Mouse (Mus musculus) B cell, adult 62 days (primary cell): ENCODE measurements around the gene Olfr1094. TPM values are rescaled to one million over a fixed set of nuclear protein-coding genes. Genes with fewer than 3 reads are reported as not detected.

Source experiments
- total RNA-seq: library from RNA; stranded (reverse); gene quantifications from 4 replicates; pipeline ENCODE4 v1.2.4, GENCODE M21; 2023

The Olfr1094 gene
- total RNA-seq: not detected in 4 replicates

DNA sequence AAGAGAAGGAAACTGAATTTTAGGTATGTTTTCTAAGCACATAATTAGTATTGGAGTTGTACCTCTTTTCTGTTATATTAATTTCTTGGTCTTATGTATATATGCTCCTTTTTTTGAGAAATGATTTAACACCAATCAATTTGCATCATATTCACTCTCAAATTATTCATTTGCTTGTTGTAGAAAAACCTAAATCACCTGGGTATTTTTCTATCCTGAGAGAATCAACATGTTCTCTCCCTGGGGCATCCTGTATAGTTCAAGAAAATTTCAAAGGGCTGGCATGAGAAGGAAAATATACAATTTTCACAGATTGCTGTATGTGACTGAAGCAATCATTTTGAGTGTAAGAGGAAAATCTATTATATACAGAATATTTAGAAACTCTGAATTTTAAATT, at the start of gene Olfr1094:
TSS of gene Olfr1094 (plus strand) at position 301 of the 400 bp plus-strand sequence.

DNA sequence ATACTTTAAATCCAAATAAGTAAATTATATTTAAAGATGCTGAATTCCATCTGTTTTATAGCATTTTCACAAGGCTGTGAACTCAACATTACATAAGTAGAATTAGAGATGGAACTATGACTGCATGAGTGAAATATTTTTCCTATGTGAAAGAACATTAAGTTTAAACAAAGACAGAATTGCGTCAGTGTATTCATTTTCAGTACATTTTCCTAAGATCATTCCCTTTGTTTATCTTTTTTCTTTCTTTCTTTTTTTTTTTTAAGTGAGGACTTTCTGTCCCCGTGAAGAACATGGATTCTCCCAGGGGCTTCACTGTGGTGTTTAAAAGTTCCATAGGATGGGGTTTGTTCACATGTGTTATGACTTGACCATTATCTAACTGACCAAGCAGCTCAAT, 42.3 kb upstream of the Olfr1094 start, which contains the start of gene Olfr1093:
TSS of gene Olfr1093 (plus strand) at position 301 of the 400 bp plus-strand sequence.

DNA sequence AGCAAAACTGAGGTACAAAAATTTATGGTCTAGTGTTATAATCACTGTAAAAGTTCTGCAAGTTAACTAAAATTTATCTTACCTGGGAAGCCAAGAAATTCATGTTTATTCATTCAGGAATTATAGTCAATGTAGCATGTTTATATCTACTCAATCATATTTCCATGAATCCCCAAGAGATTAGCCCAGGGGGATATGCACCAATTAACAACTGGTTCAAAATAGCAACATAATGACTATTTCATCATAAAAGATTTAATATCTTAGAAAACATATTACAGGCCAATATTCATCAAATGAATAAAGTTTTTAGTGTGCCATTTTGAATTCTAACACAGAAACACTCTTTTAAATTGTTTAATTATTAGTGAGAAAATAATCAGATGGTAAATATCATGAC, 14.5 kb upstream of the Olfr1094 start, which contains the start of gene Olfr141:
TSS of gene Olfr141 (minus strand) at position 101 of the 400 bp plus-strand sequence.

DNA sequence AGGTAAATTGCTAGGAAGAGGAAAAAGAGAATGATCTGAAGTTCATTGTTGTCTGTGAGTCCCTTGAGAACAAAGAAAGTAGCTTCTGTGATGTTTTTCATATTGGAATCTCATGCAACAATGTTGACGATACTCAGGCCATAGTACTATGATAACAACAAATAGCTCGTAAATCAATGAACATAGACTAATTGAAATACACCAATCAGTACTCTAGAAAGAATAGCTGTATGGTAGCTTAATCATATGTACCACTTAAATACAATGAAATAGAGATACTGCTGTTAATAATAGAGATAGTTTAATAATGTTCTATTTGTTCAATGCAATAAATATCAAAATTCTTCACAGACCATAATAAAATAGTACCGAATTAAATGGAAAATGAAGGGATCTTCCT, 27.1 kb downstream of the Olfr1094 start, which contains the start of gene Olfr1095:
TSS of gene Olfr1095 (minus strand) at position 101 of the 400 bp plus-strand sequence.

DNA sequence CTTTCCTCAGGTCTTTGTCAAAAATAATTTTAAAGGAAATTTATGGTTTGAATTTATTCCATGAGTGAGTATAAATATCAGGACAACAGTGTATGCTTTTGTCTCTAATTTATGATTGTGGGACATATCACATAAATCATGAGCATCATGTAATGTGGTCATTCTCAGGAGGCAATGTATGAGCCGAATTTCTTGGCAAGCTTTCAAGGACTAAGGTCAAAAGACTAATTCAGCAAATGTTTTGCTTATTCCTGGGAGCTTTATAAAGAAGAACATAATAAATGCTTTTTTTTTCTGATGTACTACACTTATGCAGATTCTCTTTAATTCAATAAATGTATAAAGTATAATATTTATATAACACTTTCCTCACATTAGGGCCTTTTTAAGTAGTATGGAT, 50.2 kb downstream of the Olfr1094 start, which contains the start of gene Gm13723:
TSS of gene Gm13723 (minus strand) at position 101 of the 400 bp plus-strand sequence.

Other genes with a start within 250 kb of the Olfr1094 start
- gene Olfr1082, start 225.7 kb upstream of the Olfr1094 start, total RNA-seq: not detected in 4 replicates
- gene Olfr1084, start 184.9 kb upstream of the Olfr1094 start, total RNA-seq: not detected in 4 replicates
- not detected in 4 replicates for gene Olfr1085, start 162.6 kb upstream of the Olfr1094 start, total RNA-seq
- not detected in 4 replicates for gene Olfr1086, start 144.6 kb upstream of the Olfr1094 start, total RNA-seq
- gene Olfr1087, start 126.3 kb upstream of the Olfr1094 start, total RNA-seq: not detected in 4 replicates
- gene Olfr1089, start 91.0 kb upstream of the Olfr1094 start, total RNA-seq: not detected in 4 replicates
- not detected in 4 replicates for gene Olfr1090, start 65.7 kb upstream of the Olfr1094 start, total RNA-seq
- not detected in 4 replicates for gene Olfr1093, start 42.2 kb upstream of the Olfr1094 start, total RNA-seq
- not detected in 4 replicates for gene Olfr141, start 14.6 kb upstream of the Olfr1094 start, total RNA-seq
- not detected in 4 replicates for gene Olfr1095, start 27.0 kb downstream of the Olfr1094 start, total RNA-seq
- gene Gm13723, start 50.1 kb downstream of the Olfr1094 start, total RNA-seq: not detected in 4 replicates
- not detected in 4 replicates for gene Olfr1097, start 67.6 kb downstream of the Olfr1094 start, total RNA-seq
- not detected in 4 replicates for gene Olfr1098, start 99.9 kb downstream of the Olfr1094 start, total RNA-seq
- not detected in 4 replicates for gene Olfr1099, start 136.0 kb downstream of the Olfr1094 start, total RNA-seq
- gene Olfr1100, start 155.3 kb downstream of the Olfr1094 start, total RNA-seq: not detected in 4 replicates
- not detected in 4 replicates for gene Olfr1101, start 166.6 kb downstream of the Olfr1094 start, total RNA-seq
- gene Olfr1102, start 173.7 kb downstream of the Olfr1094 start, total RNA-seq: not detected in 4 replicates
- gene Olfr1104, start 202.4 kb downstream of the Olfr1094 start, total RNA-seq: not detected in 4 replicates
- not detected in 4 replicates for gene Olfr1105, start 211.9 kb downstream of the Olfr1094 start, total RNA-seq
- not detected in 4 replicates for gene Olfr1106, start 227.6 kb downstream of the Olfr1094 start, total RNA-seq